Mouse (Mus musculus): Measurements from ENCODE around the gene Olfr816.
"Not testable (repeated sequence)": the region's sequence is repeated elsewhere in the genome, so short reads cannot be mapped to it uniquely, and the experiment has no call there.

Gene Olfr816

GRCm38 (mm10) chr10:129915497-129915896, at the start of gene Olfr816:
Olfr816 (minus strand) TSS chr10:129915597.
- no peak for DNase-seq (ENCODE audit: low read depth, low spot score)

GRCm38 (mm10) chr10:129949000-129949399, 33.6 kb upstream of the Olfr816 start, which contains the start of gene Olfr818:
Olfr818 (minus strand) TSS chr10:129949100.
- DNase-seq (ENCODE audit: low read depth, low spot score): no peak

- DNase-seq (ENCODE audit: low read depth, low spot score): not testable (repeated sequence)
Observed at GRCm38 (mm10) chr10:129905767-129906166, 9.6 kb downstream of the Olfr816 start, which contains the start of gene Olfr815. Olfr815 (minus strand) TSS chr10:129905867.

GRCm38 (mm10) chr10:129885934-129886333, 29.5 kb downstream of the Olfr816 start:
- DNase-seq (ENCODE audit: low read depth, low spot score): no peak

GRCm38 (mm10) chr10:129885496-129885895, 29.9 kb downstream of the Olfr816 start:
- DNase-seq (ENCODE audit: low read depth, low spot score): not testable (repeated sequence)

- not testable (repeated sequence) for DNase-seq (ENCODE audit: low read depth, low spot score)
Observed at GRCm38 (mm10) chr10:129879751-129880150, 35.6 kb downstream of the Olfr816 start, which contains the start of gene Olfr814. Olfr814 (minus strand) TSS chr10:129879851.
